Mouse (Mus musculus): ENCODE results near the gene Pxmp2. TPM values are rescaled to one million over a fixed set of nuclear protein-coding genes. Genes with fewer than 3 reads are reported as not detected.

Pxmp2 gene
- polyA plus RNA-seq (2015; fragmentation: Nextera tagmentation; extraction: Ambion mirVana), result 11.3 and 11.5 TPM in 2 replicates

DNA sequence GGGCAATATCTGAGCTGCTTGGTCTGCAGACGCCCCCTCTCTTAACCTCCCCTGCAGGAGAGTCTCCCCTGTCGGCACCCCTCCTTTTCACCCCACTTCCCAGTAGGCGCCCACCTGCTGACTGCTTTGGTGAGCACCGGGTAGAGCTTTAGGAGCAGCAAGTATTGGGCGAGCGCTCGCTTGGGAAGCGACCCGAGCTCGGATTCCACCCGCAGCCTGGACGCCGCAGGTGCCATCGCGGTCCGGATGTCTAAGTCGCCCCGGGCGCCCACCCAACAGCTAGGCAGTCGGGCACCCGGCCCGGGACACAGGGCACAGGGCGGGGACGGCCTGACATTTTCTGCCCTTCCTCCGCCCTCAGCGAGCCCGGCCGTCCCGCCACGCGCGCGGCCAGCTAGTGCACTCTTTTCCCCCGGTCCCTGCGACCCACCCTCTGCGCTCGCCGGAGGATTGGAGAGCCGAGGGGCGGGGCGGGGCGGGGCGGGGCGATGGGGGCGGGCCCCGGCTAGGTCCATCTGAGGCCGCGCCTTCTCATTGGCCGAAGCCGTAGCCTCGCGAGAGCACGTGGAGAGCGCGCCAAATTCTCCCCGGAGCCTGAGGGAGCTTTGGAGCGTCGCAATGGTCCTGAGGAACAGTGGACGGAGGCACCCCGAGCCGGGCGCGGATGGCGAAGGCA is at the start of gene Pxmp2, which contains the start of gene Pole:
Gene Pxmp2, minus strand, starts transcription at position 417 of the 676 bp plus-strand sequence.
Gene Pole, plus strand, starts transcription at position 537 of the 676 bp plus-strand sequence.
- peaks cover 15% of the 10 kb centered on the region for H3K27me3 ChIP-seq (replicated peaks)
- under 1% methylated on average over 57 of the region's 64 CpGs for WGBS
- H3K4me3 ChIP-seq, result peak within 1 kb of the TSS; percentile 78
- H3K9me3 ChIP-seq, result no peaks in the 10 kb centered on the region
- peak within 1 kb of the TSS; percentile 71 for H3K9ac ChIP-seq
- peak; percentile 98 for ATAC-seq (replicated peaks)
- H3K36me3 ChIP-seq (replicated peaks), result no peaks in the 10 kb centered on the region
- H3K4me1 ChIP-seq, result peaks cover 11% of the 10 kb centered on the region
- H3K4me2 ChIP-seq, result peak within 1 kb of the TSS; percentile 97
- H3K27ac ChIP-seq, result no peak within 1 kb of the TSS

DNA sequence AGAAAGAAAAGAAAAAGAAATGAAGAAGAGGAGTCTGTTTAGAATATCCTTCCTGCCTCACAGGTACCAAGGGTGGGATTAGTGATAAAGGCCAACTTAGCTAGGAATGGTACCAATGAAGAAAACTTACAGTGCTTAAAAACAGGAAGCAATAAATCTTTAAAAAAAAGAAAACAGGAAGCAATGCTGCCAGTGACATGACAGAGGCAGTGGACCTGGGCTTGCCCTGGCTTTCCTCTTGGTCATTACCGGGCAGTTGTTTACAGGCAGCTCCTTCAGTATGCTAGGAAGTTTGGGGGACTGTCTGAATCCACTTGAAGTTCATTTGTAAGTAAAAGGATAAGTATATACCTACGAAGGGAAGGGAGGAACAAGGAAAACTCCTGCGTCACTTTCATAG is 44.5 kb upstream of the Pxmp2 start:
- no peak overlapping the region for H3K27ac ChIP-seq
- no peak overlapping the region for H3K4me3 ChIP-seq
- no peak overlapping the region for H3K4me2 ChIP-seq
- no peaks in the 10 kb centered on the region for H3K9me3 ChIP-seq
- 90% methylated on average over 3 of the region's 3 CpGs for WGBS
- H3K4me1 ChIP-seq, result no peaks in the 10 kb centered on the region
- H3K36me3 ChIP-seq (replicated peaks), result peaks cover 7% of the 10 kb centered on the region
- H3K9ac ChIP-seq, result no peak overlapping the region
- H3K27me3 ChIP-seq (replicated peaks), result no peaks in the 10 kb centered on the region
- no peak for ATAC-seq (replicated peaks)

DNA sequence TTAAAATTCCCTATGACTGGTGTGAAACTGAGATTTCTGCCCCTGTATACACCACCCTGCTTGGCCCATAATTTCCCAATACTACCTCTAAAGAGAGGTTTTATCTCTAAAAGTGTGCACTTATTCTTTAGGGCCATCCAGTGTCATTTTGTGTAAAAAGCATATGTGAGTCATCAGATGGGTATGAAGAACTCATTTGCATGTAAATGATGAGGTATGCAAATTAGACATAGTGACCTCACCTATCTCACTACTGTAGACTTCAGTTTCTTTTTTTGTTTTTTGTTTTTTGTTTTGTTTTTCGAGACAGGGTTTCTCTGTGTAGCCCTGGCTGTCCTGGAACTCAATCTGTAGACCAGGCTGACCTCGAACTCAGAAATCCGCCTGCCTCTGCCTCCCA is 27.1 kb upstream of the Pxmp2 start:
- 91% methylated on average over 3 of the region's 3 CpGs for WGBS
- Histone ChIP-seq H3K9ac (no peak overlapping the region), H3K4me1 (no peaks in the 10 kb centered on the region), H3K4me3 (no peak overlapping the region), H3K36me3 (replicated peaks) (no peaks in the 10 kb centered on the region), H3K9me3 (no peaks in the 10 kb centered on the region), H3K27ac (no peak overlapping the region), H3K4me2 (no peak overlapping the region), H3K27me3 (replicated peaks) (no peaks in the 10 kb centered on the region)
- no peak for ATAC-seq (replicated peaks)

DNA sequence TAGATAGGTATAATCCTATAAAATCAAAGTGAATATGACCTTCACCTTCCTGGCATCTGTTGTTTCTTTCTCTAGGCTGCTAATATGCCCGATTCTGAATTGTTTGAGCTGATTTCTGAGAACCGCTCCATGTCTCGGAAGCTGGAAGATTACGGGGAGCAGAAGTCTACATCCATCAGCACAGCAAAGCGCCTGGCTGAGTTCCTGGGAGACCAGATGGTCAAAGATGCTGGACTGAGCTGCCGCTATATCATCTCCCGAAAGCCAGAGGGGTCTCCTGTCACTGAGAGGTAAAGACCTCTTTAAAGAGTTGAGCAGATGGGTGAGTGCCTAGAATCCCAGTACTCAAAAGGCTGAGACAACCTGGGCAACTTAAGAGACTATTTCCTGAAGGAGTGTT is 22.9 kb upstream of the Pxmp2 start:
- no peaks in the 10 kb centered on the region for H3K9me3 ChIP-seq
- no peaks in the 10 kb centered on the region for H3K36me3 ChIP-seq (replicated peaks)
- H3K4me2 ChIP-seq, result no peak overlapping the region
- no peak overlapping the region for H3K4me3 ChIP-seq
- H3K27me3 ChIP-seq (replicated peaks), result no peaks in the 10 kb centered on the region
- H3K27ac ChIP-seq, result no peak overlapping the region
- no peak for ATAC-seq (replicated peaks)
- H3K4me1 ChIP-seq, result no peaks in the 10 kb centered on the region
- no peak overlapping the region for H3K9ac ChIP-seq
- 96% methylated on average over 7 of the region's 7 CpGs for WGBS

DNA sequence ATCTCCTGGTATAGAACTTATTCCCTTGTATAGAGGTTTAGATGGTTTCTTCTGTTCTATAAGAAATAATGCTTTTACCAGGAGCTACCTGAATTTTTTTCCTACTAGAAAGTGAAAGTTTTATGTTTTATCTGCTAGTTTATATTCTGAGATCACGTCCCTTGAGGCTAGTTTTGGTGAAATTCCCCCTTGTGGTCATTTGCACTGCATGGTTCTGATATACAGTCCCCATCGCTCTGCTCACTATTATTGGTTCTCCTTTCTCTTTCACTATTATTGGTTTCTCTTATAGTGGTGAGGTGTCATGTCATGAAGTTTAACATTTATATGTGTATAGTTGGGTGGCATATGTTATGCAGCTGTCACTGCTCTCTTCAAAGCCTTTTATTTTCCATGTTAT is 14.6 kb upstream of the Pxmp2 start:
- Histone ChIP-seq H3K27ac (no peak overlapping the region), H3K4me3 (no peak overlapping the region), H3K4me2 (no peak overlapping the region), H3K9ac (no peak overlapping the region), H3K36me3 (replicated peaks) (0 out of 2 replicates have a peak, but pooled peaks cover 4% of the 10 kb centered on the region), H3K4me1 (no peaks in the 10 kb centered on the region), H3K27me3 (replicated peaks) (no peaks in the 10 kb centered on the region), H3K9me3 (no peaks in the 10 kb centered on the region)
- ATAC-seq (replicated peaks), result no peak
- WGBS, result 90% methylated on average over 2 of the region's 2 CpGs

DNA sequence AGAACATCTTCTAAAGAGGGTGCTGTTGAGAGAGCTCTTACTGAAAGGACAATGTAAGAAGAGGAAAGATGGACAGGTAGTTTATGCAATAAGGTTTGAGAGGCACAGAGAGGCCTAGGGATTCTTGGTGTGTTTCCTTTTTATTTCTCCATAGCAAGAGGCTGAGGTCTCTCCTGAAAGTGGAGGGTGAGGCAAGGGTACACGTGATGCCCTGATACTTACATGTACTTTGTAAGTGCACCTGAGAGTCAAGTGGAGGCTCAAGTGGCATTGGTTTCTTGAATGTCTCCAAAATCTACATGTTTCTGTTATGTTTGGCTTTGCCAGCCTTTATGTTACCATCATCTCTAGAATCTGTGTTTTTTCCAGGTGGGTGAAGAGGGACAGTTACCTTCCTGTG is 10.7 kb upstream of the Pxmp2 start:
- H3K36me3 ChIP-seq (replicated peaks), result 0 out of 2 replicates have a peak, but pooled peaks cover 6% of the 10 kb centered on the region
- no peak overlapping the region for H3K4me2 ChIP-seq
- no peaks in the 10 kb centered on the region for H3K4me1 ChIP-seq
- 97% methylated on average over 1 of the region's 1 CpGs for WGBS
- no peak overlapping the region for H3K9ac ChIP-seq
- no peak overlapping the region for H3K27ac ChIP-seq
- no peaks in the 10 kb centered on the region for H3K9me3 ChIP-seq
- no peak overlapping the region for H3K4me3 ChIP-seq
- no peak for ATAC-seq (replicated peaks)
- no peaks in the 10 kb centered on the region for H3K27me3 ChIP-seq (replicated peaks)

DNA sequence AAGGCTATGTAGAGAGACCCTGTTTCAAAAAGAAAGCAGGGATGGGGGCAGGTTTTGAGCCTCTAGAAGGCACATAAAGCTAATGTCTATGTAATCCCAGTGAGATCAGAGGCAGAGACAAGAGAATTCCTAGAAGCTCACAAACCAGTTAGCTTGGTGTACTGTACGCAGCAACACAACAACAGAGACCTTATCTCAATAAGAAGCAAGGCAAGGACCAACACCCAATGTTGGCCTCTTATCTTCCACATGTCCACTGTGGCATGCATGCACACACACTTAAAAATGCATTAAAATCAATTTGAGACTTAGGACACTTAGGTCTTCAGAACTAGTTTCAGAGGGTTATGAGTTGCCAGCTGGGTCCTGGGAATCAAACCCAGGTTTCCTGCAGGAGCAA is 5.7 kb upstream of the Pxmp2 start:
- no peak for ATAC-seq (replicated peaks)
- WGBS, result 100% methylated on average over 1 of the region's 1 CpGs

DNA sequence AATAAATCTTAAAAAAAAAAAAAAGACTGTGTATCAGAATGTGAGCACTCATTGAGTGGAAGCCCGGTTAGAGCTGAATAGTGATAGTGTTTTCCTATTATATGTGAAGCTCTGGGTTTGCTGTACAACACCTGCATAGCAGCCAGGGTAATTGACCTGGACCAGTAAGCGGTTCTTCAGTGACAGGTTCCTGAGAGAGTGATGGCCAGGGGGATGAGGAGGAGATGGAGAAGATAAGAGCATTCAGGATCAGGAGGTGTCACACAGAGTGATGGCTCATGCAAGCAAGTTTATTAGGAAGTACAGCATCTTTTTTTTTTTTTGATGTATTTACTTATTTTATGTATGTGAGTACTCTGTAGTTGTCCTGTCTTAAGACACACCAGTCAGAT is 1.1 kb upstream of the Pxmp2 start:
- no peak for ATAC-seq (replicated peaks)
- H3K9me3 ChIP-seq, result no peaks in the 10 kb centered on the region
- H3K4me1 ChIP-seq, result peaks cover 11% of the 10 kb centered on the region
- H3K9ac ChIP-seq, result no peak overlapping the region
- H3K27ac ChIP-seq, result no peak overlapping the region
- WGBS, result 74% methylated on average over 2 of the region's 2 CpGs
- H3K27me3 ChIP-seq (replicated peaks), result peaks cover 15% of the 10 kb centered on the region
- H3K4me3 ChIP-seq, result peak overlapping the region; percentile 78; the same call in 1 of the 2 replicates
- H3K4me2 ChIP-seq, result peak overlapping the region; percentile 97; the same call in 1 of the 2 replicates
- H3K36me3 ChIP-seq (replicated peaks), result 0 out of 2 replicates have a peak, but pooled peaks cover 4% of the 10 kb centered on the region

More for the DNA sequence above, 5.7 kb upstream of the Pxmp2 start:
- Histone ChIP-seq H3K4me3 (no peak overlapping the region), H3K4me2 (no peak overlapping the region), H3K9ac (no peak overlapping the region), H3K27me3 (replicated peaks) (no peaks in the 10 kb centered on the region), H3K36me3 (replicated peaks) (0 out of 2 replicates have a peak, but pooled peaks cover 4% of the 10 kb centered on the region), H3K4me1 (peaks cover under 1% of the 10 kb centered on the region), H3K27ac (no peak overlapping the region), H3K9me3 (no peaks in the 10 kb centered on the region)

DNA sequence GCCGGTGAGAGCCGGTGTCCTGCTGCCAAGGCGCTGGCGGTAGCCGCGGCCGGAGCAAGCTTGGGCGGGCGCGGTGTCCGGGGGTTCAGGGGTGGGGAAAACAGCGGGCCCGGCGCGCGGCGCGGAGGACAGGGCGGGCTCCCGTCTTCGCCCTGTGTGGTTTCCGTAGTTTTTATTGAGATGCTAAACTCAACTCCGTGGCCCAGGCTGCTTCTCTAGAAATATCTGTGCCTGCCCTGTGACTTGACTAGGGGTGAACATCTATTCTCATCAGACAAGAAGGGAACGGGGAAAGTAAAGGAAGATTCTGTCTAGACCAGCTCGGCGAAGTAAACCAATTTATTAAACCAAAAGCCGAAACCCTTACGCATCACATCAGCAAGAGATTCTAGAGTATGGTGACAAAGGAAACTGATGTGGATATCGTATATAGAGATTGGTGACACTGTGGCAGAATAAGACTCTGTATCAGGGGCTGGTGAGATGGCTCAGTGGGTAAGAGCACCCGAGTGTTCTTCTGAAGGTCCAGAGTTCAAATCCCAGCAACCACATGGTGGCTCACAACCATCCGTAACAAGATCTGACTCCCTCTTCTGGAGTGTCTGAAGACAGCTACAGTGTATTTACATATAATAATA is 579 bp upstream of the Pxmp2 start:
- H3K9me3 ChIP-seq, result no peaks in the 10 kb centered on the region
- peaks cover 15% of the 10 kb centered on the region for H3K27me3 ChIP-seq (replicated peaks)
- peaks cover 11% of the 10 kb centered on the region for H3K4me1 ChIP-seq
- WGBS, result 3% methylated on average over 29 of the region's 31 CpGs
- H3K4me3 ChIP-seq, result peak overlapping the region; percentile 78
- 0 out of 2 replicates have a peak, but pooled peaks have one; percentile 1 for ATAC-seq (replicated peaks)
- H3K36me3 ChIP-seq (replicated peaks), result 0 out of 2 replicates have a peak, but pooled peaks cover 2% of the 10 kb centered on the region
- no peak overlapping the region for H3K27ac ChIP-seq
- H3K9ac ChIP-seq, result peak overlapping the region; percentile 71
- H3K4me2 ChIP-seq, result peak overlapping the region; percentile 97

DNA sequence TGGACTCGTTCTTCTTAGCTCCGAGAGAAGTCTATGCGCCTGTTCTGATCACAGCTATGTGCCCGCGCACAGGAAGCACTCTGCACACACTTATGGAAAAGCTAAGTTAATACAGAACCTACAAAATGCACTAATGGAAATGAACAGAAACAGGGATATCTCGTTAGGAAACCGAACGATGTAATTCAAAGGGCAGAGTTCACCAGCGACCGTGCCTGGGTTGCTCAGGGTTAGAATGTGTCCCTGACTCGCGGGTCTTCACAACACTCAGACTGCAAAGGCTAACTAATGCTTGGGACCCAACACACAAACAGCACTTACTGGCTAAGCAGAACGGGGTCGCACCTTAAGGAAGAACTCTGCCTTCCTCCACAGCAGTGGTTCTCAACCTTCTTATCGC is 830 bp downstream of the Pxmp2 start:
- Histone ChIP-seq H3K4me1 (peaks cover 11% of the 10 kb centered on the region), H3K36me3 (replicated peaks) (no peaks in the 10 kb centered on the region), H3K27me3 (replicated peaks) (peaks cover 15% of the 10 kb centered on the region), H3K9ac (0 out of 2 replicates have a peak overlapping the region, but pooled peaks have one; percentile 71), H3K4me2 (peak overlapping the region; percentile 97), H3K4me3 (peak overlapping the region; percentile 78), H3K27ac (no peak overlapping the region), H3K9me3 (no peaks in the 10 kb centered on the region)
- 11% methylated on average over 15 of the region's 15 CpGs for WGBS
- peak; percentile 16; the same call in 1 of the 2 replicates for ATAC-seq (replicated peaks)

DNA sequence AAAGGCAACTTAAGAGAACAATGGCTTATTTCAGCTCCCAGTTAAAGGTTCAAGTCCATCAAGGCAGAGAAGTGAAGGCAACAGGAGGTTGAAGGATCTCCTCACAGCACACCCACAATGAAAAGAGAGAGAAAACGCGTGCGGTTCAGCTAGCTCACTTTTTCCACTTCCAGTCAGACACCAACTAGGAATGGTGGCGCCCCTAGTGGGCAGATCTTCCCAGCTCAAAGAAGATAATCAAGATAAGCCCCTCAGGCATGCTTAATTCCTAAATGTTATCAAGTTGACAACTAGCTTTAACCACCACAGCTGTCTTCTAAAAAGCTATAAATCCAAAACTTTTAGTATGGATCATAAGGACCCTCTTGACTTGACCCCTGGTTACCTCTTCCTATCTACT is 1.4 kb downstream of the Pxmp2 start:
- no peak for ATAC-seq (replicated peaks)
- no peak overlapping the region for H3K9ac ChIP-seq
- H3K4me3 ChIP-seq, result no peak overlapping the region
- no peak overlapping the region for H3K4me2 ChIP-seq
- no peak overlapping the region for H3K27ac ChIP-seq
- 10% methylated on average over 4 of the region's 4 CpGs for WGBS
- no peaks in the 10 kb centered on the region for H3K9me3 ChIP-seq
- peaks cover 11% of the 10 kb centered on the region for H3K4me1 ChIP-seq
- H3K36me3 ChIP-seq (replicated peaks), result no peaks in the 10 kb centered on the region
- peaks cover 15% of the 10 kb centered on the region for H3K27me3 ChIP-seq (replicated peaks)

DNA sequence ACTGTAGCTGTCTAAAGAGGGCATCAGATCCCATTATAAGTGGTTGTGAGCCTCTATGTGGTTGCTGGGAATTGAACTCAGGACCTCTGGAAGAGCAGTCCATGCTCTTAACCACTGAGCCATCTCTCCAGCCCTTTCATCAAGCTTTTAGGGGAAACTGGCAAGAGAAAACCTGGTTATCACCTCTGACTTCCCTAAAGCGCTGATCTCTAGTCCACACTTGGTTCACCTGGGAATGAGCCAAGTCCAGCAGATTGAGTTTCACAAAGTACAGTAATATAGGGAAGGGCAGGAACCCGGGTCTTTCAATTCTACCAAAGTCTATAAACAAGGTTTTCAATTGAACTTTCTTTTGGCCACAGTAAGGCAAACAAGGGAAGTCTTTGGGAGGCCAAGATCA is 4.0 kb downstream of the Pxmp2 start:
- peaks cover 15% of the 10 kb centered on the region for H3K27me3 ChIP-seq (replicated peaks)
- H3K4me3 ChIP-seq, result no peak overlapping the region
- no peak overlapping the region for H3K9ac ChIP-seq
- no peak overlapping the region for H3K4me2 ChIP-seq
- no peaks in the 10 kb centered on the region for H3K9me3 ChIP-seq
- H3K36me3 ChIP-seq (replicated peaks), result no peaks in the 10 kb centered on the region
- no peak overlapping the region for H3K27ac ChIP-seq
- peaks cover 11% of the 10 kb centered on the region for H3K4me1 ChIP-seq
- ATAC-seq (replicated peaks), result no peak
- WGBS, result 79% methylated on average over 2 of the region's 2 CpGs

All from midbrain, embryonic 15.5 days (tissue).